Mouse (Mus musculus): ENCODE data around the gene Tmem205. TPM values are rescaled to one million over a fixed set of nuclear protein-coding genes. Genes with fewer than 3 reads are reported as not detected.

The Tmem205 gene
- polyA plus RNA-seq, 1 experiment from 2014 or later: 28.5 TPM

DNA sequence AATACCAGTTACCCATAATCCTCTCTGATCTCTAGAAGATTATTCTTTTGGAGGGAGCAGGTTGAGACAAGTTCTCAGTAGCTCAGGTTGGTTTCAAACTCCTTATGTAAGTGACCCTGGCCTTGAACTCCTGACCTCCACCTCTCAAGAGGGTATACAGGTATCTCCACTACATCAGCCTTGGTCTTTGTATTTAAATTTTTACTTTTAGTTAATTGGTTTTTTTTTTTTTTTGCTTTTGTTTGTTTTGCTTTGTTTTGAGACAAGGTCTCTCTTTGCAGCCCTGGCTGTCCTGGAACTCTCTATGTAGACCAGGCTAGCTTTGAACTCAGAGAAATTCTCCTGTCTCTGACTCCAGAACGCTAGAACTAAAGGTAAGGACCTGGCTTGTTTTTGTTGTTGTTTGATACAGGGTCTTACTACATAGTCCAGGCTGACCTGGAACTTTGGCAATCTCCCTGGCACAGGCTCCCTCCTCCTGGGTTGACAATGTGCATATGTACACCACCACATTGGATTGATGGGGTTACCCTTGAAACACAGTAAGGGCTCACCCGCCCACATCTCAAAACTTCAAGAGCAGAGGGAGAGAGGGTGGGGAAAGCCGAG lies 3.8 kb downstream of the Tmem205 start:
- no peak overlapping the region for H3K27ac ChIP-seq (replicated peaks; ENCODE audit: low read depth, low read length)
- H3K4me3 ChIP-seq (ENCODE audit: low read depth, low read length): no peak overlapping the region
- 82% methylated on average over 3 of the region's 3 CpGs for WGBS
- H3K36me3 ChIP-seq (replicated peaks; ENCODE audit: control insufficient read depth, insufficient read depth, low read depth, low read length): no peaks in the 10 kb centered on the region
- no peaks in the 10 kb centered on the region for H3K27me3 ChIP-seq (ENCODE audit: control insufficient read depth, insufficient read depth, low read length)
- ATAC-seq (replicated peaks; ENCODE audit: insufficient number of reproducible peaks, low FRiP score, low TSS enrichment, low read depth): no peak
- H3K9me3 ChIP-seq (replicated peaks; ENCODE audit: control insufficient read depth, low read length): no peaks in the 10 kb centered on the region
- no peaks in the 10 kb centered on the region; the same call in 1 of the 2 replicates for H3K4me1 ChIP-seq (ENCODE audit: control insufficient read depth, insufficient read depth, low read length)
- DNase-seq (ENCODE audit: low spot score): no peak
- no peak overlapping the region for H3K9ac ChIP-seq (replicated peaks; ENCODE audit: low read length)
- H3K4me2 ChIP-seq (ENCODE audit: low read depth, low read length): no peak overlapping the region

- no peaks in the 10 kb centered on the region for H3K36me3 ChIP-seq (replicated peaks; ENCODE audit: control insufficient read depth, insufficient read depth, low read depth, low read length)
Measured at GRCm38 (mm10) chr9:21923036-21923435, 4.3 kb downstream of the Tmem205 start.

GRCm38 (mm10) chr9:21918692-21919384 lies 8.5 kb downstream of the Tmem205 start:
- no peak for DNase-seq (ENCODE audit: low spot score)
- Histone ChIP-seq H3K9me3 (replicated peaks; ENCODE audit: control insufficient read depth, low read length) (no peaks in the 10 kb centered on the region), H3K4me2 (ENCODE audit: low read depth, low read length) (peak overlapping the region; percentile 88), H3K9ac (replicated peaks; ENCODE audit: low read length) (no peak overlapping the region), H3K27ac (replicated peaks; ENCODE audit: low read depth, low read length) (no peak overlapping the region), H3K4me1 (ENCODE audit: control insufficient read depth, insufficient read depth, low read length) (no peaks in the 10 kb centered on the region), H3K36me3 (replicated peaks; ENCODE audit: control insufficient read depth, insufficient read depth, low read depth, low read length) (no peaks in the 10 kb centered on the region), H3K27me3 (ENCODE audit: control insufficient read depth, insufficient read depth, low read length) (no peaks in the 10 kb centered on the region; the same call in 1 of the 2 replicates), H3K4me3 (ENCODE audit: low read depth, low read length) (no peak overlapping the region)
- 20% methylated on average over 5 of the region's 5 CpGs for WGBS
- ATAC-seq (replicated peaks; ENCODE audit: insufficient number of reproducible peaks, low FRiP score, low TSS enrichment, low read depth): no peak

More at GRCm38 (mm10) chr9:21923036-21923435, 4.3 kb downstream of the Tmem205 start:
- DNase-seq (ENCODE audit: low spot score) (no peak), ATAC-seq (replicated peaks; ENCODE audit: insufficient number of reproducible peaks, low FRiP score, low TSS enrichment, low read depth) (no peak)
- H3K4me2 ChIP-seq (ENCODE audit: low read depth, low read length): no peak overlapping the region
- no peak overlapping the region for H3K27ac ChIP-seq (replicated peaks; ENCODE audit: low read depth, low read length)
- no peak overlapping the region for H3K9ac ChIP-seq (replicated peaks; ENCODE audit: low read length)
- H3K27me3 ChIP-seq (ENCODE audit: control insufficient read depth, insufficient read depth, low read length): no peaks in the 10 kb centered on the region
- H3K4me1 ChIP-seq (ENCODE audit: control insufficient read depth, insufficient read depth, low read length): no peaks in the 10 kb centered on the region; the same call in 1 of the 2 replicates
- H3K4me3 ChIP-seq (ENCODE audit: low read depth, low read length): no peak overlapping the region
- H3K9me3 ChIP-seq (replicated peaks; ENCODE audit: control insufficient read depth, low read length): no peaks in the 10 kb centered on the region
- WGBS: 82% methylated on average over 4 of the region's 4 CpGs

DNA sequence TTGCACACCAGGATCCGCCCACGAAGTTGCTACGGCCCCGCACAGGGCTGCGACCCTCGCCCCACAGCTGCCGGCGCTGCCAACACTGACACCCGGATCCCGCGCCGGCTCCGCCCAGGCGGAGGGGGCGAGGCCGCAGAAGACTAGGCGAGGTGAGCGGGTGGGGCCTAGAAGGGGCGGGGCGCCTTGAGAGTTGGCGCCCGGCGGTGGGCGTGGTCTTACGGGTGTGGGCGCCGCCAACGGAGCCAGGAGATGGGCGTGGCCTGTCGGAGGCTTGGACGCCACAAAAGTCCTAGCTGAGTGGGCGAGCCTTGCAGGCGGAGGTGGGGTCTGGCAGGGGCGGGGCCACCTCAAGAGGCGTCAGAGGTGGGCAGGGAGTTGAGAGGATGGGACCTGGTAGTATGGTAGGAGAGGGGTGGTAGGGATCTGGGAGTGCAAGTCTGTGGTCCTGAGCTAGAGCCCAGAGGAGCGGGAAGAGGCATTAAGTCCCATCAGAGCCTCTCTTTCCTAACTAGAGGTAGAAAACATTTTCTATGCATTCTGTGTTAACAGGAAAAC lies 9.2 kb downstream of the Tmem205 start, which contains the start of gene Rab3d:
Gene Rab3d, minus strand, starts transcription at position 158 of the 558 bp plus-strand sequence.
- Histone ChIP-seq H3K9me3 (replicated peaks; ENCODE audit: control insufficient read depth, low read length) (no peaks in the 10 kb centered on the region), H3K4me2 (ENCODE audit: low read depth, low read length) (peak within 1 kb of the TSS; percentile 88), H3K27ac (replicated peaks; ENCODE audit: low read depth, low read length) (no peak within 1 kb of the TSS), H3K4me1 (ENCODE audit: control insufficient read depth, insufficient read depth, low read length) (no peaks in the 10 kb centered on the region), H3K4me3 (ENCODE audit: low read depth, low read length) (peak within 1 kb of the TSS; percentile 45), H3K9ac (replicated peaks; ENCODE audit: low read length) (peak within 1 kb of the TSS; percentile 50), H3K36me3 (replicated peaks; ENCODE audit: control insufficient read depth, insufficient read depth, low read depth, low read length) (no peaks in the 10 kb centered on the region), H3K27me3 (ENCODE audit: control insufficient read depth, insufficient read depth, low read length) (no peaks in the 10 kb centered on the region; the same call in 1 of the 2 replicates)
- DNase-seq (ENCODE audit: low spot score) (peak; percentile 99), ATAC-seq (replicated peaks; ENCODE audit: insufficient number of reproducible peaks, low FRiP score, low TSS enrichment, low read depth) (peak; percentile 93)
- WGBS: under 1% methylated on average over 36 of the region's 36 CpGs

- peak overlapping the region; percentile 50 for H3K9ac ChIP-seq (replicated peaks; ENCODE audit: low read length)
- ATAC-seq (replicated peaks; ENCODE audit: insufficient number of reproducible peaks, low FRiP score, low TSS enrichment, low read depth): no peak; the same call in none of the 2 replicates
- no peaks in the 10 kb centered on the region for H3K4me1 ChIP-seq (ENCODE audit: control insufficient read depth, insufficient read depth, low read length)
- H3K27me3 ChIP-seq (ENCODE audit: control insufficient read depth, insufficient read depth, low read length): no peaks in the 10 kb centered on the region; the same call in 1 of the 2 replicates
- DNase-seq (ENCODE audit: low spot score): no peak
- H3K27ac ChIP-seq (replicated peaks; ENCODE audit: low read depth, low read length): no peak overlapping the region
- 1% methylated on average over 35 of the region's 35 CpGs for WGBS
- H3K36me3 ChIP-seq (replicated peaks; ENCODE audit: control insufficient read depth, insufficient read depth, low read depth, low read length): no peaks in the 10 kb centered on the region
- H3K4me2 ChIP-seq (ENCODE audit: low read depth, low read length): peak overlapping the region; percentile 88
- peak overlapping the region; percentile 45 for H3K4me3 ChIP-seq (ENCODE audit: low read depth, low read length)
- no peaks in the 10 kb centered on the region for H3K9me3 ChIP-seq (replicated peaks; ENCODE audit: control insufficient read depth, low read length)
Measured at GRCm38 (mm10) chr9:21917493-21918034, 9.8 kb downstream of the Tmem205 start.

- H3K4me3 ChIP-seq (ENCODE audit: low read depth, low read length): no peak overlapping the region; the same call in 1 of the 2 replicates
- no peaks in the 10 kb centered on the region for H3K36me3 ChIP-seq (replicated peaks; ENCODE audit: control insufficient read depth, insufficient read depth, low read depth, low read length)
- ATAC-seq (replicated peaks; ENCODE audit: insufficient number of reproducible peaks, low FRiP score, low TSS enrichment, low read depth): no peak
- no peak overlapping the region; the same call in 1 of the 2 replicates for H3K4me2 ChIP-seq (ENCODE audit: low read depth, low read length)
- no peaks in the 10 kb centered on the region for H3K4me1 ChIP-seq (ENCODE audit: control insufficient read depth, insufficient read depth, low read length)
- DNase-seq (ENCODE audit: low spot score): no peak
- 81% methylated on average over 3 of the region's 3 CpGs for WGBS
- H3K27ac ChIP-seq (replicated peaks; ENCODE audit: low read depth, low read length): no peak overlapping the region
- H3K9ac ChIP-seq (replicated peaks; ENCODE audit: low read length): no peak overlapping the region; the same call in 1 of the 2 replicates
- H3K9me3 ChIP-seq (replicated peaks; ENCODE audit: control insufficient read depth, low read length): no peaks in the 10 kb centered on the region
- H3K27me3 ChIP-seq (ENCODE audit: control insufficient read depth, insufficient read depth, low read length): no peaks in the 10 kb centered on the region; the same call in 1 of the 2 replicates
Measured at GRCm38 (mm10) chr9:21916851-21917492, 10.4 kb downstream of the Tmem205 start.

GRCm38 (mm10) chr9:21909474-21910223 lies 17.7 kb downstream of the Tmem205 start:
- H3K4me3 ChIP-seq (ENCODE audit: low read depth, low read length): no peak overlapping the region
- 72% methylated on average over 10 of the region's 10 CpGs for WGBS
- ATAC-seq (replicated peaks; ENCODE audit: insufficient number of reproducible peaks, low FRiP score, low TSS enrichment, low read depth): no peak
- no peak overlapping the region for H3K9ac ChIP-seq (replicated peaks; ENCODE audit: low read length)
- no peaks in the 10 kb centered on the region for H3K4me1 ChIP-seq (ENCODE audit: control insufficient read depth, insufficient read depth, low read length)
- H3K27me3 ChIP-seq (ENCODE audit: control insufficient read depth, insufficient read depth, low read length): no peaks in the 10 kb centered on the region
- H3K27ac ChIP-seq (replicated peaks; ENCODE audit: low read depth, low read length): no peak overlapping the region
- no peak for DNase-seq (ENCODE audit: low spot score)
- H3K4me2 ChIP-seq (ENCODE audit: low read depth, low read length): no peak overlapping the region
- no peaks in the 10 kb centered on the region for H3K9me3 ChIP-seq (replicated peaks; ENCODE audit: control insufficient read depth, low read length)
- no peaks in the 10 kb centered on the region for H3K36me3 ChIP-seq (replicated peaks; ENCODE audit: control insufficient read depth, insufficient read depth, low read depth, low read length)
